Mouse (Mus musculus) heart, embryonic 12.5 days (tissue): ENCODE data around the gene Tpk1. TPM values are rescaled to one million over a fixed set of nuclear protein-coding genes. Genes with fewer than 3 reads are reported as not detected.

Experiments
- ATAC-seq: fragments of 200-750 bp; cut with Nextera tagmentation; 2 replicates; pipeline ENCODE4 v1.8.0; 2017; ENCODE audit warnings: moderate TSS enrichment, moderate library complexity; ENCODE audit not compliant: insufficient number of reproducible peaks, low FRiP score
- H3K27ac ChIP-seq: fragments of 300-500 bp; sonication (generic); 2 replicates; pipeline ENCODE4 v1.5.1; 2016; ENCODE audit warnings: mild to moderate bottlenecking, moderate library complexity; ENCODE audit not compliant: poor library complexity, severe bottlenecking
- H3K27me3 ChIP-seq: fragments of 300-500 bp; sonication (generic); replicated peaks from 2 replicates; pipeline ENCODE4 v1.6.1; 2016; ENCODE audit warnings: mild to moderate bottlenecking, moderate library complexity
- H3K36me3 ChIP-seq: fragments of 300-500 bp; sonication (generic); 2 replicates; pipeline ENCODE4 v1.6.1; 2016; ENCODE audit warnings: mild to moderate bottlenecking, moderate library complexity
- H3K4me1 ChIP-seq: fragments of 300-500 bp; sonication (generic); replicated peaks from 2 replicates; pipeline ENCODE4 v1.6.1; 2016; ENCODE audit warnings: mild to moderate bottlenecking
- H3K4me2 ChIP-seq: fragments of 300-500 bp; sonication (generic); 2 replicates; pipeline ENCODE4 v1.6.1; 2016; ENCODE audit warnings: mild to moderate bottlenecking, moderate library complexity
- H3K4me3 ChIP-seq: fragments of 300-500 bp; sonication (generic); 2 replicates; pipeline ENCODE4 v1.5.1; 2016; ENCODE audit warnings: mild to moderate bottlenecking
- H3K9ac ChIP-seq: fragments of 300-500 bp; sonication (generic); 2 replicates; pipeline ENCODE4 v1.6.1; 2016; ENCODE audit warnings: mild to moderate bottlenecking, moderate library complexity
- H3K9me3 ChIP-seq: fragments of 300-500 bp; sonication (generic); replicated peaks from 2 replicates; pipeline ENCODE4 v1.6.1; 2016; ENCODE audit warnings: mild to moderate bottlenecking, moderate library complexity
- WGBS: fragments of 180-500 bp; shearing (Covaris S2); methylation state at CpG from one replicate; pipeline ENCODE4 v1.1.7; 2016; 5-methylcytosine and 5-hydroxymethylcytosine counted together
- polyA plus RNA-seq: library from polyadenylated mRNA; unstranded; fragments of >200 nt; fragmentation: Nextera tagmentation; extraction: Ambion mirVana; gene quantifications from 2 replicates; pipeline ENCODE4 v1.2.1, GENCODE M21; 2016

Tpk1 gene
- polyA plus RNA-seq, 1 experiment from 2014 or later = 8.3 TPM

GRCm38 (mm10) chr6:43435987-43436541 is 230.0 kb downstream of the Tpk1 start:
- H3K4me3 ChIP-seq = no peak overlapping the region
- H3K27ac ChIP-seq = no peak overlapping the region
- no peaks in the 10 kb centered on the region for H3K36me3 ChIP-seq
- 66% methylated on average over 2 of the region's 2 CpGs for WGBS
- ATAC-seq = no peak
- H3K4me1 ChIP-seq = no peaks in the 10 kb centered on the region
- no peaks in the 10 kb centered on the region for H3K27me3 ChIP-seq
- no peaks in the 10 kb centered on the region for H3K9me3 ChIP-seq
- no peak overlapping the region for H3K4me2 ChIP-seq
- no peak overlapping the region for H3K9ac ChIP-seq

GRCm38 (mm10) chr6:43434365-43434764 is 231.7 kb downstream of the Tpk1 start:
- Histone ChIP-seq H3K4me2 (no peak overlapping the region), H3K9me3 (no peaks in the 10 kb centered on the region), H3K4me3 (no peak overlapping the region), H3K36me3 (no peaks in the 10 kb centered on the region), H3K27ac (no peak overlapping the region), H3K9ac (no peak overlapping the region), H3K27me3 (no peaks in the 10 kb centered on the region), H3K4me1 (no peaks in the 10 kb centered on the region)
- WGBS = 75% methylated on average over 1 of the region's 1 CpGs
- ATAC-seq = no peak

- Histone ChIP-seq H3K27me3 (no peaks in the 10 kb centered on the region), H3K4me2 (no peak overlapping the region), H3K36me3 (no peaks in the 10 kb centered on the region), H3K4me1 (no peaks in the 10 kb centered on the region), H3K9ac (no peak overlapping the region), H3K27ac (no peak overlapping the region), H3K9me3 (no peaks in the 10 kb centered on the region), H3K4me3 (no peak overlapping the region)
- ATAC-seq = no peak
- WGBS = 39% methylated on average over 4 of the region's 4 CpGs
Observed at GRCm38 (mm10) chr6:43424978-43425377, 241.1 kb downstream of the Tpk1 start.

- Histone ChIP-seq H3K9ac (no peak overlapping the region), H3K4me2 (no peak overlapping the region), H3K9me3 (no peaks in the 10 kb centered on the region), H3K27ac (no peak overlapping the region), H3K4me3 (no peak overlapping the region), H3K36me3 (no peaks in the 10 kb centered on the region), H3K4me1 (no peaks in the 10 kb centered on the region), H3K27me3 (no peaks in the 10 kb centered on the region)
- ATAC-seq = no peak
- 73% methylated on average over 7 of the region's 7 CpGs for WGBS
Observed at GRCm38 (mm10) chr6:43420358-43420979, 245.6 kb downstream of the Tpk1 start.

- no peak for ATAC-seq
- H3K27ac ChIP-seq = no peak overlapping the region
Observed at GRCm38 (mm10) chr6:43408949-43409348, 257.1 kb downstream of the Tpk1 start.

GRCm38 (mm10) chr6:43403076-43403475 is 263.0 kb downstream of the Tpk1 start:
- Histone ChIP-seq H3K27me3 (no peaks in the 10 kb centered on the region), H3K4me2 (no peak overlapping the region), H3K9me3 (no peaks in the 10 kb centered on the region), H3K9ac (no peak overlapping the region), H3K36me3 (no peaks in the 10 kb centered on the region), H3K4me1 (no peaks in the 10 kb centered on the region), H3K4me3 (no peak overlapping the region), H3K27ac (no peak overlapping the region)
- no peak for ATAC-seq
- WGBS = 68% methylated on average over 3 of the region's 3 CpGs

More at GRCm38 (mm10) chr6:43408949-43409348, 257.1 kb downstream of the Tpk1 start:
- no peaks in the 10 kb centered on the region for H3K27me3 ChIP-seq
- H3K36me3 ChIP-seq = no peaks in the 10 kb centered on the region
- H3K4me2 ChIP-seq = no peak overlapping the region
- H3K4me3 ChIP-seq = no peak overlapping the region
- no peaks in the 10 kb centered on the region for H3K9me3 ChIP-seq
- 0 out of 2 replicates have a peak, but pooled peaks cover 2% of the 10 kb centered on the region for H3K4me1 ChIP-seq
- WGBS = 66% methylated on average over 1 of the region's 1 CpGs
- no peak overlapping the region for H3K9ac ChIP-seq

GRCm38 (mm10) chr6:43402219-43402997 is 263.7 kb downstream of the Tpk1 start:
- H3K4me3 ChIP-seq = no peak overlapping the region
- no peak overlapping the region for H3K4me2 ChIP-seq
- no peak for ATAC-seq
- no peak overlapping the region for H3K9ac ChIP-seq
- no peak overlapping the region for H3K27ac ChIP-seq
- H3K4me1 ChIP-seq = no peaks in the 10 kb centered on the region
- H3K27me3 ChIP-seq = no peaks in the 10 kb centered on the region
- H3K36me3 ChIP-seq = no peaks in the 10 kb centered on the region
- H3K9me3 ChIP-seq = no peaks in the 10 kb centered on the region
- 75% methylated on average over 6 of the region's 6 CpGs for WGBS

- H3K4me2 ChIP-seq = no peak overlapping the region
- WGBS = 73% methylated on average over 1 of the region's 1 CpGs
- no peak for ATAC-seq
- no peak overlapping the region for H3K27ac ChIP-seq
- H3K4me1 ChIP-seq = no peaks in the 10 kb centered on the region
- H3K4me3 ChIP-seq = no peak overlapping the region
- H3K9ac ChIP-seq = no peak overlapping the region
- H3K27me3 ChIP-seq = no peaks in the 10 kb centered on the region
- no peaks in the 10 kb centered on the region for H3K9me3 ChIP-seq
- no peaks in the 10 kb centered on the region for H3K36me3 ChIP-seq
Observed at GRCm38 (mm10) chr6:43396426-43396825, 269.7 kb downstream of the Tpk1 start.

- Histone ChIP-seq H3K4me2 (no peak overlapping the region), H3K36me3 (no peaks in the 10 kb centered on the region), H3K27ac (no peak overlapping the region), H3K4me1 (no peaks in the 10 kb centered on the region), H3K9ac (no peak overlapping the region), H3K27me3 (no peaks in the 10 kb centered on the region), H3K4me3 (no peak overlapping the region), H3K9me3 (no peaks in the 10 kb centered on the region)
- 65% methylated on average over 2 of the region's 2 CpGs for WGBS
- no peak for ATAC-seq
Observed at GRCm38 (mm10) chr6:43395538-43395937, 270.5 kb downstream of the Tpk1 start.

GRCm38 (mm10) chr6:43391358-43391757 is 274.7 kb downstream of the Tpk1 start:
- no peak overlapping the region for H3K4me3 ChIP-seq
- 68% methylated on average over 1 of the region's 1 CpGs for WGBS
- no peak overlapping the region for H3K27ac ChIP-seq
- peaks cover 4% of the 10 kb centered on the region; the same call in 1 of the 2 replicates for H3K4me1 ChIP-seq
- no peaks in the 10 kb centered on the region for H3K36me3 ChIP-seq
- H3K4me2 ChIP-seq = no peak overlapping the region
- H3K9me3 ChIP-seq = no peaks in the 10 kb centered on the region
- no peak for ATAC-seq
- no peaks in the 10 kb centered on the region for H3K27me3 ChIP-seq
- no peak overlapping the region for H3K9ac ChIP-seq

GRCm38 (mm10) chr6:43387273-43387672 is 278.8 kb downstream of the Tpk1 start:
- peaks cover 4% of the 10 kb centered on the region; the same call in 1 of the 2 replicates for H3K4me1 ChIP-seq
- H3K9ac ChIP-seq = no peak overlapping the region
- no peaks in the 10 kb centered on the region for H3K27me3 ChIP-seq
- no peaks in the 10 kb centered on the region for H3K9me3 ChIP-seq
- peak; percentile 79; the same call in 1 of the 2 replicates for ATAC-seq
- WGBS = 10% methylated on average over 1 of the region's 1 CpGs
- H3K4me2 ChIP-seq = no peak overlapping the region
- no peaks in the 10 kb centered on the region for H3K36me3 ChIP-seq
- H3K27ac ChIP-seq = no peak overlapping the region
- no peak overlapping the region for H3K4me3 ChIP-seq
